Mouse (Mus musculus): ENCODE measurements around the gene Usp6nl.

Usp6nl gene

GRCm38 (mm10) chr2:6478361-6478965, 156.0 kb downstream of the Usp6nl start:
- peak; percentile 67 to 75 for DNase-seq

GRCm38 (mm10) chr2:6478966-6479391, 156.5 kb downstream of the Usp6nl start:
- DNase-seq: peak; percentile 84 to 88

GRCm38 (mm10) chr2:6479620-6480019, 157.2 kb downstream of the Usp6nl start:
- no peak for DNase-seq

GRCm38 (mm10) chr2:6481966-6482365, 159.5 kb downstream of the Usp6nl start:
- no peak for DNase-seq

- no peak for DNase-seq
Observed at GRCm38 (mm10) chr2:6482411-6482810, 159.9 kb downstream of the Usp6nl start.

- peak; percentile 38 to 64 for DNase-seq
Observed at GRCm38 (mm10) chr2:6483081-6483992, 160.9 kb downstream of the Usp6nl start.

- DNase-seq: no peak
Observed at GRCm38 (mm10) chr2:6484179-6484578, 161.7 kb downstream of the Usp6nl start.

- no peak for DNase-seq
Observed at GRCm38 (mm10) chr2:6487566-6488488, 165.4 kb downstream of the Usp6nl start.

- no peak for DNase-seq
Observed at GRCm38 (mm10) chr2:6488489-6489056, 166.1 kb downstream of the Usp6nl start.

- no peak for DNase-seq
Observed at GRCm38 (mm10) chr2:6490076-6490475, 167.6 kb downstream of the Usp6nl start.

- no peak for DNase-seq
Observed at GRCm38 (mm10) chr2:6490870-6491269, 168.4 kb downstream of the Usp6nl start.

GRCm38 (mm10) chr2:6493886-6494285, 171.4 kb downstream of the Usp6nl start:
- DNase-seq: no peak

Data from lung, adult 18-20 months (tissue).